Mouse (Mus musculus) MEL (cell line): Measurements from ENCODE around the gene Ncaph2. TPM values are rescaled to one million over a fixed set of nuclear protein-coding genes. Genes with fewer than 3 reads are reported as not detected.
A peak's percentile ranks its signal among the peaks of the same experiment; 100 is the strongest.

Experiments used
- DNase-seq: peaks from one replicate; pipeline ENCODE4 v3.0.0; 2011; ENCODE audit warnings: low read depth, low spot score
- H3K27ac ChIP-seq: 2 replicates; pipeline ENCODE4 v1.5.1; 2012; ENCODE audit warnings: low read depth, mild to moderate bottlenecking, control low read depth, low read length, moderate library complexity; ENCODE audit not compliant: control insufficient read depth
- H3K27me3 ChIP-seq, 2 experiments: fragments of 150-350 bp in 1 of 2; sonication (generic) in 1 of 2; 2 replicates each; pipeline ENCODE4 v1.6.1; 2012; ENCODE audit warnings: low read length in 2 of 2, mild to moderate bottlenecking in 2 of 2, improper control_type of control experiment in 1 of 2, moderate library complexity in 1 of 2; ENCODE audit not compliant: insufficient read depth in 2 of 2, control insufficient read depth in 1 of 2
- H3K36me3 ChIP-seq, 2 experiments: 2 replicates each; pipeline ENCODE4 v1.6.1; 2012 to 2014; ENCODE audit warnings: low read length in 2 of 2, improper control_type of control experiment in 1 of 2, inconsistent platforms in 1 of 2, mild to moderate bottlenecking in 1 of 2; ENCODE audit not compliant: insufficient read depth in 2 of 2, control insufficient read depth in 1 of 2
- H3K4me1 ChIP-seq, 2 experiments: fragments of 150-350 bp in 1 of 2; sonication (generic) in 1 of 2; 2 replicates each; pipeline ENCODE4 v1.6.1; 2012; ENCODE audit warnings: low read length in 2 of 2, improper control_type of control experiment in 1 of 2, mild to moderate bottlenecking in 1 of 2; ENCODE audit not compliant: insufficient read depth in 2 of 2, control insufficient read depth in 1 of 2
- H3K4me3 ChIP-seq, 2 experiments: fragments of 150-350 bp in 1 of 2; sonication (generic) in 1 of 2; 2 replicates each; pipeline ENCODE4 v1.5.1; 2012; ENCODE audit warnings: low read depth in 2 of 2, low read length in 2 of 2, mild to moderate bottlenecking in 2 of 2, moderate library complexity in 2 of 2, control low read depth in 1 of 2, improper control_type of control experiment in 1 of 2; ENCODE audit not compliant: control insufficient read depth in 1 of 2, insufficient read depth in 1 of 2
- H3K79me2 ChIP-seq: 2 replicates; pipeline ENCODE4 v1.6.1; 2012; ENCODE audit warnings: mild to moderate bottlenecking, low read length, moderate library complexity; ENCODE audit not compliant: control insufficient read depth, poor library complexity, insufficient read depth
- H3K9ac ChIP-seq: 2 replicates; pipeline ENCODE4 v1.6.1; 2012; ENCODE audit warnings: low read depth, mild to moderate bottlenecking, control low read depth, low read length, moderate library complexity; ENCODE audit not compliant: control insufficient read depth, poor library complexity, severe bottlenecking
- H3K9me3 ChIP-seq: fragments of 150-350 bp; sonication (generic); replicated peaks from 2 replicates; pipeline ENCODE4 v1.6.1; 2012; ENCODE audit warnings: mild to moderate bottlenecking, low read length, improper control_type of control experiment, moderate library complexity; ENCODE audit not compliant: insufficient read depth
- BHLHE40 ChIP-seq: IDR thresholded peaks from 2 replicates; pipeline ENCODE4 v1.6.1; 2012; ENCODE audit warnings: low read depth, mild to moderate bottlenecking, inconsistent platforms, low read length, improper control_type of control experiment, borderline replicate concordance
- CHD2 ChIP-seq: IDR thresholded peaks from 2 replicates; pipeline ENCODE4 v1.6.1; 2011; ENCODE audit warnings: low read length, improper control_type of control experiment
- ELF1 ChIP-seq: IDR thresholded peaks from 2 replicates; pipeline ENCODE4 v1.6.1; 2014; ENCODE audit warnings: low read depth, mild to moderate bottlenecking, inconsistent platforms, low read length, improper control_type of control experiment, moderate library complexity
- GATA1 ChIP-seq: IDR thresholded peaks from 2 replicates; pipeline ENCODE4 v1.6.1; 2011; ENCODE audit warnings: low read depth, low read length, improper control_type of control experiment
- HCFC1 ChIP-seq: IDR thresholded peaks from 2 replicates; pipeline ENCODE4 v1.6.1; 2012; ENCODE audit warnings: low read depth, mild to moderate bottlenecking, inconsistent platforms, low read length, improper control_type of control experiment, moderate library complexity
- JUND ChIP-seq: IDR thresholded peaks from 2 replicates; pipeline ENCODE4 v1.6.1; 2011; ENCODE audit warnings: low read depth, mild to moderate bottlenecking, improper control_type of control experiment, low read length
- KAT2A ChIP-seq: conservative IDR thresholded peaks from 2 replicates; pipeline ENCODE4 v1.6.1; 2012; ENCODE audit warnings: low read depth, low read length, improper control_type of control experiment, inconsistent platforms
- MAFK ChIP-seq: IDR thresholded peaks from 2 replicates; pipeline ENCODE4 v1.6.1; 2011; ENCODE audit warnings: low read depth, mild to moderate bottlenecking, low read length, improper control_type of control experiment, borderline replicate concordance
- MAX ChIP-seq: IDR thresholded peaks from 2 replicates; pipeline ENCODE4 v1.6.1; 2011; ENCODE audit warnings: low read length, improper control_type of control experiment
- MAZ ChIP-seq: IDR thresholded peaks from 2 replicates; pipeline ENCODE4 v1.6.1; 2012; ENCODE audit warnings: low read depth, mild to moderate bottlenecking, inconsistent platforms, low read length, improper control_type of control experiment
- MXI1 ChIP-seq: IDR thresholded peaks from 2 replicates; pipeline ENCODE4 v1.6.1; 2011; ENCODE audit warnings: mild to moderate bottlenecking, low read depth, low read length, improper control_type of control experiment
- MYB ChIP-seq: IDR thresholded peaks from 2 replicates; pipeline ENCODE4 v1.6.1; 2011; ENCODE audit warnings: mild to moderate bottlenecking, low read depth, low read length, improper control_type of control experiment
- MYC ChIP-seq: IDR thresholded peaks from 2 replicates; pipeline ENCODE4 v1.6.1; 2011; ENCODE audit warnings: low read depth, mild to moderate bottlenecking, low read length, improper control_type of control experiment, moderate library complexity
- NELFE ChIP-seq: IDR thresholded peaks from 2 replicates; pipeline ENCODE4 v1.6.1; 2011; ENCODE audit warnings: low read depth, low read length, improper control_type of control experiment
- NRF1 ChIP-seq: IDR thresholded peaks from 2 replicates; pipeline ENCODE4 v1.6.1; 2014; ENCODE audit warnings: low read depth, mild to moderate bottlenecking, inconsistent platforms, low read length, improper control_type of control experiment, moderate library complexity; ENCODE audit not compliant: poor library complexity, insufficient read depth, severe bottlenecking
- POLR2A ChIP-seq, 2 experiments: IDR thresholded peaks; 2 replicates each; pipeline ENCODE4 v1.6.1; 2011 to 2012; ENCODE audit warnings: low read length in 2 of 2, mild to moderate bottlenecking in 2 of 2, control low read depth in 1 of 2, improper control_type of control experiment in 1 of 2, low read depth in 1 of 2, moderate library complexity in 1 of 2; ENCODE audit not compliant: control insufficient read depth in 1 of 2, insufficient read depth in 1 of 2, poor library complexity in 1 of 2
- POLR2AphosphoS5 ChIP-seq: IDR thresholded peaks from 2 replicates; pipeline ENCODE4 v1.6.1; 2012; ENCODE audit warnings: low read depth, borderline replicate concordance, mild to moderate bottlenecking, inconsistent platforms, low read length, moderate library complexity, mixed read lengths
- RAD21 ChIP-seq: IDR thresholded peaks from 2 replicates; pipeline ENCODE4 v1.6.1; 2011; ENCODE audit warnings: mild to moderate bottlenecking, low read depth, low read length, improper control_type of control experiment
- RCOR1 ChIP-seq: IDR thresholded peaks from 2 replicates; pipeline ENCODE4 v1.6.1; 2012; ENCODE audit warnings: low read depth, mild to moderate bottlenecking, inconsistent platforms, low read length, improper control_type of control experiment
- SIN3A ChIP-seq: IDR thresholded peaks from 2 replicates; pipeline ENCODE4 v1.6.1; 2012; ENCODE audit warnings: low read length, improper control_type of control experiment, inconsistent platforms
- SMC3 ChIP-seq: IDR thresholded peaks from 2 replicates; pipeline ENCODE4 v1.6.1; 2011; ENCODE audit warnings: low read depth, low read length, improper control_type of control experiment
- TAL1 ChIP-seq: IDR thresholded peaks from 2 replicates; pipeline ENCODE4 v1.6.1; 2012; ENCODE audit warnings: mild to moderate bottlenecking, inconsistent platforms, low read length, moderate library complexity, mixed read lengths
- TBP ChIP-seq: IDR thresholded peaks from 2 replicates; pipeline ENCODE4 v1.8.0; 2011; ENCODE audit warnings: low read depth, low read length, improper control_type of control experiment
- UBTF ChIP-seq: IDR thresholded peaks from 2 replicates; pipeline ENCODE4 v1.6.1; 2012; ENCODE audit warnings: low read depth, mild to moderate bottlenecking, inconsistent platforms, low read length, improper control_type of control experiment, moderate library complexity, borderline replicate concordance; ENCODE audit not compliant: insufficient read depth
- USF1 ChIP-seq: IDR thresholded peaks from 2 replicates; pipeline ENCODE4 v1.6.1; 2014; ENCODE audit warnings: low read depth, mild to moderate bottlenecking, inconsistent platforms, low read length, improper control_type of control experiment, moderate library complexity
- ZKSCAN1 ChIP-seq: IDR thresholded peaks from 2 replicates; pipeline ENCODE4 v1.6.1; 2012; ENCODE audit warnings: low read depth, mild to moderate bottlenecking, inconsistent platforms, low read length, improper control_type of control experiment, moderate library complexity
- ZMIZ1 ChIP-seq: IDR thresholded peaks from 2 replicates; pipeline ENCODE4 v1.6.1; 2012; ENCODE audit warnings: low read depth, mild to moderate bottlenecking, inconsistent platforms, low read length, improper control_type of control experiment, moderate library complexity
- polyA plus RNA-seq, 2 experiments: library from polyadenylated mRNA; stranded (reverse) in 1 of 2; unstranded in 1 of 2; fragments of >175 nt in 1 of 2; fragments of >200 nt in 1 of 2; gene quantifications; 2 replicates each; pipeline versions ENCODE4 v1.2.1 to v1.2.4; 2012; ENCODE audit warnings: low replicate concordance in 2 of 2, low read depth in 1 of 2; ENCODE audit not compliant: insufficient read length in 2 of 2, insufficient read depth in 1 of 2, missing spikeins in 1 of 2
- total RNA-seq: library from RNA; depleted of rRNA; stranded (reverse); fragments of 300-350 nt; gene quantifications from 2 replicates; pipeline ENCODE4 v1.2.3, GENCODE M21; 2012

Ncaph2 gene
- total and polyA plus RNA-seq, 3 experiments = 137 to 165 (median 160) TPM

DNA sequence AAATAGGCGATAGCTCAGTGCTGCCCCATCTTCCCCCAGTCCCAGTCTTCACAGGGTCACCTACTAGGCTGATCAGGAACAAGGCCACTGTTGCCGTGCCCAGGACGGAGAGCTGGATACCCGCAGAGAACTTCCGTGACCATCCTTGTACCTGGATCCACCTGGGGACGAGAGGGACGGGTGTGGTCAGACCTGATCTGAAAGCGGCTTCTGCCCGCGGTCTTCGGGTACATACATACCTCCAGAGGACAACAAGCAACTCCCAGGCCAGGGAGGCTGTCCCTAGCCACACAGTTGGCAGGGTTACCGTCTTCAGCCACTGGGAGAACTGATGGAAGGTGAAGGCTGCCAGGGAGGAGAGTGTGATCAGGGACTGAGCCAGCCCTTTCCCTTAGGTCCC lies 2.7 kb upstream of the Ncaph2 start (continued):
- no peak for TF ChIP-seq POLR2A (IDR thresholded peaks at IDR 0.05; ENCODE audit: control insufficient read depth in 1 of 2, insufficient read depth in 1 of 2, low read depth in 1 of 2, low read length in 2 of 2, poor library complexity in 1 of 2)
- TF ChIP-seq SMC3 = no peak
- no peak for TF ChIP-seq MXI1
- no peak for TF ChIP-seq GATA1

DNA sequence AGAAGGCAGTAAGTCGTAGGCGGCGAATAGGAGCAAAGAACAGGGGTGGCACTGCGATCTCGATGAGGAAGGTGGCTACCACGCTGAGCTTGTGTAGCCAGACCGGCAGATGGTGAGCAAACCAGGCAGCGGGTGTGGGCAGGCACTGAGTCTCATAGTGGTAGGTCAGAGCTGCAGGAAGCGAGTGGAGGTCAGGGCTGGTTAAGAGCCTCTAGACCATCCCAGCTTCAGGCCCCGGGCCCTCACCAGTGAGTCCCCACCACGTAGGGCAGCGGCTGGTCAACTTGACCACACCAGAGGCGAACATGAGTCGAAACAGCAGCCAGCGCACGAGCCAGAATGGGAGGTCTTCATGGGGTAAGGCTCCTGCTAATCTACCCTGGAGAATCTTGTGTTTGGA lies 1.7 kb upstream of the Ncaph2 start:
- H3K4me1 ChIP-seq = peaks cover 15 to 16% of the 10 kb centered on the region in 2 experiments
- H3K79me2 ChIP-seq = peaks cover 38% of the 10 kb centered on the region
- H3K27ac ChIP-seq = no peak overlapping the region
- H3K36me3 ChIP-seq = peaks cover 0 to 21% of the 10 kb centered on the region in 2 experiments; a peak in 3 of 4 replicates
- DNase-seq = no peak
- H3K9ac ChIP-seq = no peak overlapping the region
- H3K27me3 ChIP-seq = no peaks in the 10 kb centered on the region
- no peak for TF ChIP-seq USF1
- TF ChIP-seq RAD21 = no peak
- no peak for TF ChIP-seq RCOR1
- TF ChIP-seq ZMIZ1 = no peak
- TF ChIP-seq BHLHE40 = no peak
- TF ChIP-seq MYB = no peak
- TF ChIP-seq JUND = no peak
- TF ChIP-seq GATA1 = no peak
- TF ChIP-seq MXI1 = no peak
- no peak for TF ChIP-seq KAT2A
- no peak for TF ChIP-seq HCFC1
- no peak for TF ChIP-seq POLR2AphosphoS5
- TF ChIP-seq CHD2 = no peak
- no peak for TF ChIP-seq ELF1
- no peak for TF ChIP-seq TAL1
- no peak for TF ChIP-seq MAX
- no peak overlapping the region for H3K4me3 ChIP-seq
- no peaks in the 10 kb centered on the region for H3K9me3 ChIP-seq

DNA sequence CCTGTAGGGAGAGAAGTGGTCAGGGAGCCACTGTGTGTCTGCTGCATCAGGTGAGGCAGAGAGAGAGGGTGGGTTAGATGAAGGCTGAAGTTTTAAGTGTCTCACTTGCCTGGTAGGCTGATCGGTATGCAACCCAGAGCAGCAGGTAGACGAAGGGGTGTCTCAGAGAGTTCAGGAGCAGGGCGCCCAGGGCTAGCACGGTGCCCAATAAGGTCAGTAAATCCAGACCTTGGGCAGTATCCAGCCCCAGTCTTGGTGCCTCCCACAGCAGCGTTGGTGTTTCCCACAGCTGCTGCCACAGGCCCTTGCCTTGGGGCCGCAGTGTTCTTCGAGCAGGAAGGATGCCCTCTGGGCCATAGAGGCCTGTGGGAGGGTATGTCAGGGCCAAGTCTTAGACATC lies 1.1 kb upstream of the Ncaph2 start:
- TF ChIP-seq GATA1 (no peak), TBP (no peak), MAFK (no peak), NRF1 (no peak), MYC (no peak), MXI1 (no peak), MAZ (no peak), ELF1 (no peak), NELFE (no peak), SMC3 (no peak), MYB (no peak), SIN3A (no peak), UBTF (no peak), POLR2A (IDR thresholded peaks at IDR 0.05; ENCODE audit: control insufficient read depth in 1 of 2, insufficient read depth in 1 of 2, low read depth in 1 of 2, low read length in 2 of 2, poor library complexity in 1 of 2) (no peak), ZKSCAN1 (no peak)
- TF ChIP-seq, all 39 proteins: peak for 0
- H3K79me2 ChIP-seq = peaks cover 43% of the 10 kb centered on the region
- peak overlapping the region; percentile 90 for H3K9ac ChIP-seq
- H3K4me3 ChIP-seq = peak overlapping the region; percentile 91
- H3K27me3 ChIP-seq = no peaks in the 10 kb centered on the region
- H3K4me1 ChIP-seq = peaks cover 21% of the 10 kb centered on the region in 2 experiments
- H3K9me3 ChIP-seq = no peaks in the 10 kb centered on the region
- no peak overlapping the region for H3K27ac ChIP-seq
- H3K36me3 ChIP-seq = peaks cover 0 to 27% of the 10 kb centered on the region in 2 experiments
- no peak for DNase-seq
